Mouse (Mus musculus): Measurements from ENCODE around the gene Plin4. TPM values are rescaled to one million over a fixed set of nuclear protein-coding genes. Genes with fewer than 3 reads are reported as not detected.

Gene Plin4
- polyA plus RNA-seq, 1 experiment: 6.2 TPM

DNA sequence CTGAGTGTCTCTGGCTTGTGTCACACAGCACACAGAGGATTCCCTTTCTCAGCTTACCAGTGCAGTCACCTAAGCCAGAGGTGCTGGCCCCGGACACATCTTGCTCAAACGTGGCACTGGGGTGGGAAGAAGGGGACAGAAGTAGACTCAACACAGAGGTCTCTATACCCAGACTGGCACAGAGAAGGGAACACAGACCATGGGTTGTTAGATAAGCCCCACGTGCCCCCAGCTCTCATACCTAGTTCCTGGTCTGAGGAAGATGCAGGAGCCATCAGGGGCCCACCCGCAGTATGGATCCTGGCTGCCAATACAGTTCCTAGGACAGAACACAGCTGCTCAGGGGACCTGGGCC, 15.7 kb upstream of the Plin4 start:
- Histone ChIP-seq H3K4me3 (ENCODE audit: low read depth, low read length) (no peak overlapping the region), H3K36me3 (ENCODE audit: control insufficient read depth, insufficient read depth, low read length) (no peaks in the 10 kb centered on the region), H3K27me3 (ENCODE audit: control insufficient read depth, insufficient read depth, low read length) (no peaks in the 10 kb centered on the region), H3K4me1 (ENCODE audit: control insufficient read depth, insufficient read depth, insufficient read length, low read length) (peaks cover 9% of the 10 kb centered on the region; the same call in 1 of the 2 replicates), H3K27ac (ENCODE audit: insufficient read depth, low read depth, low read length) (no peak overlapping the region)
- TF ChIP-seq CTCF (IDR thresholded peaks at IDR 0.05; ENCODE audit: extremely low read depth, insufficient read length, insufficient replicate concordance, low read depth, low read length) (no peak), POLR2A (IDR thresholded peaks at IDR 0.05; ENCODE audit: low read depth, low read length) (no peak)
- 83% methylated on average over 4 of the region's 4 CpGs for WGBS

DNA sequence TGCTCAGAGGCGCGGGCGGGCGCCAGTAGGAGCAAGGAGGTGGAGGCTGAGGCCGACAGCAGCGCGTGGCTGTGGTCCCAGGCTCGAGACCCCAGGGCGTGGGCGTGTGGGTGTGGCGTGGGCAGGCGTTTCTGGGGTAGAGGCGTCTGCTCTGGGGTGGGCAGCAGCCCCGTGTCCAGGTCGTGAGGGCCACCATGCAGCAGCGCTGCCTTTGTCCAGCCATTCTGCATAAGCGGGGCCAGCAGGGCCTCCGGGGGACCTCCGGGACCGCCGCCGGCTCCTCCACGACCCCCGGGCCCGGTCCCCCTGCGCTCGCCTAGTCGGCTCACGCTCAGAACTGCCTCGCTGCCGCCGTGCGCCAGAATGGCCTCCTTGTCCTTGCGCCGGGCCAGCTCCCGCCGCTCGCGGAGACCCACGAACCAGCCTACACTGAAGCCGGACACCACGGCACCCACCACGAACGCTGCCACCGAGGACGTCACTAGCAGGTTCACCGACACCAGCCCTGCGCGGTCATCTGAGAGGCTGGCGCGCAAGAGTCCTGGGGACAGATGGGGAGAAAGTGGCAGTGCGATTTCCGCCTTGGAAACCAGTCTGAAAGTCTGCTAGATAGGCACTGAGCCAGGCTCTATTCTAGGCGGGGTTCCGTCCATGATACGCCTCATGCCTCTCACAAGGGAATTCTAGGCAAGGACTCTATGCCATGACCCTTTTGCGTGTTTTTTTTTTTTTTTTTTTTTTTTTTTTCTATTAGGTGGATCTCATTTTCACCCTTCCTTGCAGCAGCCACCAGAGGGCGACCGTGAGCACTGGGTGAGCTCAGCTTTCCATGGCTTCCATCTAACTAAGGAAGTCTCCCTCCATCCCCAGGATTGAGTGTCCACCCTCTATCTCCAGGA, 15.0 kb upstream of the Plin4 start:
- 14% methylated on average over 59 of the region's 59 CpGs for WGBS
- Histone ChIP-seq H3K4me1 (ENCODE audit: control insufficient read depth, insufficient read depth, insufficient read length, low read length) (peaks cover 15% of the 10 kb centered on the region), H3K4me3 (ENCODE audit: low read depth, low read length) (peak overlapping the region; percentile 72), H3K27ac (ENCODE audit: insufficient read depth, low read depth, low read length) (no peak overlapping the region), H3K27me3 (ENCODE audit: control insufficient read depth, insufficient read depth, low read length) (no peaks in the 10 kb centered on the region), H3K36me3 (ENCODE audit: control insufficient read depth, insufficient read depth, low read length) (no peaks in the 10 kb centered on the region)
- peak; percentile 18; the same call in 1 of the 2 replicates for TF ChIP-seq POLR2A (IDR thresholded peaks at IDR 0.05; ENCODE audit: low read depth, low read length)
- peak; percentile 88; the same call in 1 of the 2 replicates for TF ChIP-seq CTCF (IDR thresholded peaks at IDR 0.05; ENCODE audit: extremely low read depth, insufficient read length, insufficient replicate concordance, low read depth, low read length)

- Histone ChIP-seq H3K36me3 (ENCODE audit: control insufficient read depth, insufficient read depth, low read length) (no peaks in the 10 kb centered on the region), H3K4me3 (ENCODE audit: low read depth, low read length) (peak overlapping the region; percentile 72), H3K27me3 (ENCODE audit: control insufficient read depth, insufficient read depth, low read length) (no peaks in the 10 kb centered on the region), H3K27ac (ENCODE audit: insufficient read depth, low read depth, low read length) (no peak overlapping the region), H3K4me1 (ENCODE audit: control insufficient read depth, insufficient read depth, insufficient read length, low read length) (peaks cover 16% of the 10 kb centered on the region)
- 41% methylated on average over 59 of the region's 59 CpGs for WGBS
- TF ChIP-seq POLR2A (IDR thresholded peaks at IDR 0.05; ENCODE audit: low read depth, low read length): no peak
- TF ChIP-seq CTCF (IDR thresholded peaks at IDR 0.05; ENCODE audit: extremely low read depth, insufficient read length, insufficient replicate concordance, low read depth, low read length): no peak
Measured at GRCm38 (mm10) chr17:56123681-56124340, 14.2 kb upstream of the Plin4 start.

GRCm38 (mm10) chr17:56123161-56123560, 13.6 kb upstream of the Plin4 start:
- H3K27ac ChIP-seq (ENCODE audit: insufficient read depth, low read depth, low read length): no peak overlapping the region
- H3K27me3 ChIP-seq (ENCODE audit: control insufficient read depth, insufficient read depth, low read length): no peaks in the 10 kb centered on the region
- H3K36me3 ChIP-seq (ENCODE audit: control insufficient read depth, insufficient read depth, low read length): no peaks in the 10 kb centered on the region
- H3K4me1 ChIP-seq (ENCODE audit: control insufficient read depth, insufficient read depth, insufficient read length, low read length): peaks cover 16% of the 10 kb centered on the region
- 94% methylated on average over 12 of the region's 12 CpGs for WGBS
- TF ChIP-seq POLR2A (IDR thresholded peaks at IDR 0.05; ENCODE audit: low read depth, low read length) (no peak), CTCF (IDR thresholded peaks at IDR 0.05; ENCODE audit: extremely low read depth, insufficient read length, insufficient replicate concordance, low read depth, low read length) (no peak)
- H3K4me3 ChIP-seq (ENCODE audit: low read depth, low read length): no peak overlapping the region

GRCm38 (mm10) chr17:56121826-56122225, 12.2 kb upstream of the Plin4 start, which contains the start of gene Lrg1:
Lrg1 (minus strand) TSS chr17:56122001.
- H3K4me3 ChIP-seq (ENCODE audit: low read depth, low read length): no peak within 1 kb of the TSS
- 38% methylated on average over 2 of the region's 2 CpGs for WGBS
- H3K36me3 ChIP-seq (ENCODE audit: control insufficient read depth, insufficient read depth, low read length): no peaks in the 10 kb centered on the region
- peaks cover 22% of the 10 kb centered on the region for H3K4me1 ChIP-seq (ENCODE audit: control insufficient read depth, insufficient read depth, insufficient read length, low read length)
- no peaks in the 10 kb centered on the region for H3K27me3 ChIP-seq (ENCODE audit: control insufficient read depth, insufficient read depth, low read length)
- no peak within 1 kb of the TSS for H3K27ac ChIP-seq (ENCODE audit: insufficient read depth, low read depth, low read length)
- TF ChIP-seq CTCF (IDR thresholded peaks at IDR 0.05; ENCODE audit: extremely low read depth, insufficient read length, insufficient replicate concordance, low read depth, low read length): no peak
- no peak for TF ChIP-seq POLR2A (IDR thresholded peaks at IDR 0.05; ENCODE audit: low read depth, low read length)

DNA sequence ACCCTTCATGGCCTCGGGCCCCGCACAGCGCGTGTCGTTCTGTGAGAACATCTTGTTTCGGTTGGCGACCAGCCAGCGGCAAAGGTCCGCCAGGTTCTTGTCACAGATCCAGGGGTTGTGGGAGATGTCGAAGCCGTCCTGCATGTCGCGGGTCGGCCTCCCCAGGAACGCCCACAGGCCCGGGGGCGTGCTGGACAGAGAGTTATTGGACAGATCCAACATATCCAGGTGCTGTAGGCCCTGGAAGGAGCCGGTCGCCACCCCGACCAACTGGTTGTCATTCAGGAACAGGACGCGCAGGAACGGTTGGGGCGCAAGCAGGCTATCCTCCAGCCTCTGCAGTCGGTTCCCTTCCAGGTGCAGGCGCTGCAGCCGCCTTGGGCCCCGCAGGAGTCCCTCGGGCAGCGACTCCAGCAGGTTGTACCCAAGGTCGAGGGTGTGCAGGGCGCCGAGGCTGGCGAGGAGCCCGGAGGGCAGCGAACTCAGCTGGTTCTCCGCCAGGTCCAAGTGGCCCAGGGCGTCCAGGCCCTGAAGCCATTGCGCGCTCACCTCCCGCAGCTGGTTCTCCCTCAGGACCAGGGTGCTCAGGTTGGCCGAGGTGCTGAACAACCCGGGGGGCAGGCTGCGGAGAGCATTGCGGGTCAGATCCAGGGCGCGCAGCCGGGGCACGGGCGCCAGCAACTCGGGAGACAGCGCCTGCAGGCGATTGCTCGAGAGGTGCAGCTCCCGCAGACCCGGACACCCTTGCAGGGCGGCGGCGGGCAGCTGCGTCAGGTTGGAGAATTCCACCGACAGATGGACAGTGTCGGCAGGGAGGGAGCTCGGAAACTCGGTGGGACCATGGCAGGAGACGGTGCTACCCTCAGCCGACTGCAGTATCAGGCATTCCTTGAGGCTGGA, 10.6 kb upstream of the Plin4 start:
- H3K4me1 ChIP-seq (ENCODE audit: control insufficient read depth, insufficient read depth, insufficient read length, low read length): peaks cover 22% of the 10 kb centered on the region
- TF ChIP-seq CTCF (IDR thresholded peaks at IDR 0.05; ENCODE audit: extremely low read depth, insufficient read length, insufficient replicate concordance, low read depth, low read length): no peak
- TF ChIP-seq POLR2A (IDR thresholded peaks at IDR 0.05; ENCODE audit: low read depth, low read length): no peak
- peak overlapping the region; percentile 54 for H3K4me3 ChIP-seq (ENCODE audit: low read depth, low read length)
- H3K27ac ChIP-seq (ENCODE audit: insufficient read depth, low read depth, low read length): no peak overlapping the region
- WGBS: 3% methylated on average over 66 of the region's 66 CpGs
- H3K27me3 ChIP-seq (ENCODE audit: control insufficient read depth, insufficient read depth, low read length): no peaks in the 10 kb centered on the region
- H3K36me3 ChIP-seq (ENCODE audit: control insufficient read depth, insufficient read depth, low read length): no peaks in the 10 kb centered on the region

All from small intestine, adult 2 months (tissue).